Mouse (Mus musculus) bone marrow macrophage, adult 2 months (primary cell): ENCODE data around the gene Syt11.

ENCODE experiments used
- CTCF ChIP-seq: IDR thresholded peaks from 2 replicates; pipeline ENCODE4 v1.5.1; 2012; ENCODE audit warnings: low read depth, mild to moderate bottlenecking, low read length, moderate library complexity
- POLR2A ChIP-seq: IDR thresholded peaks from 2 replicates; pipeline ENCODE4 v1.6.1; 2012; ENCODE audit warnings: mild to moderate bottlenecking, low read depth, low read length, borderline replicate concordance

DNA sequence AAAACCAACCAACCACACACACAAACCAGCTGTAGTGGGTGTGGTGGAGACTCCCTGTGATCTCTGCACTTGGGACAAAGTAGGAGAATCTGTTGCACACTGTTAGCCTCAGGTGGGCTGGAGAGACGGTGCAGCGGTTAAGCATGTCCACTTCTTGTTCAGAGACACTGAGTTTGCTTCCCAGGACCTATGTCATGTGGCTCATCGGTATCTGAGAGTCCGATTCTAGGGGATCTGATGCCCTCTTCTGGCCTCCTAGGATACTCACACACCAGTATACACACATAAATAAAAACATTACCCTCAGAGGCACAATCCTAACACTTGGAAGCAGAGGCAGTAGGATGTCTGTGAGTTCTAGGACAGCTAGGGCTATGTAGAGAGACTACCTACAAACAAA is 20.7 kb downstream of the Syt11 start:
- TF ChIP-seq CTCF (no peak), POLR2A (no peak)
